Mouse (Mus musculus) hindbrain, embryonic 14.5 days (tissue): ENCODE data around the gene Ms4a13. TPM values are rescaled to one million over a fixed set of nuclear protein-coding genes. Genes with fewer than 3 reads are reported as not detected.

Experiments
- polyA plus RNA-seq: library from polyadenylated mRNA; unstranded; fragments of >200 nt; fragmentation: Nextera tagmentation; extraction: Ambion mirVana; gene quantifications from 2 replicates; pipeline ENCODE4 v1.2.1, GENCODE M21; 2014

Gene Ms4a13
- polyA plus RNA-seq, 1 experiment from 2014 or later, result not detected

Other genes starting within 250 kb of the Ms4a13 start
- gene Ccdc86, start 247.5 kb downstream of the Ms4a13 start, polyA plus RNA-seq, result 11.6 and 12.8 TPM in 2 replicates
- not detected in 2 replicates for gene Ms4a10, start 222.1 kb downstream of the Ms4a13 start, polyA plus RNA-seq
- gene Ms4a15, start 203.5 kb downstream of the Ms4a13 start, polyA plus RNA-seq, result not detected in 2 replicates
- gene Ms4a18, start 178.7 kb downstream of the Ms4a13 start, polyA plus RNA-seq, result not detected in 2 replicates
- not detected in 2 replicates for gene Ms4a8a, start 115.6 kb downstream of the Ms4a13 start, polyA plus RNA-seq
- gene 1700017D01Rik, start 65.9 kb downstream of the Ms4a13 start, polyA plus RNA-seq, result not detected in 2 replicates
- not detected in 2 replicates for gene 1700025F22Rik, start 31.4 kb downstream of the Ms4a13 start, polyA plus RNA-seq
- gene Ms4a12, start 35.7 kb upstream of the Ms4a13 start, polyA plus RNA-seq, result not detected in 2 replicates
- gene Ms4a1, start 69.5 kb upstream of the Ms4a13 start, polyA plus RNA-seq, result not detected in 2 replicates
- gene Ms4a5, start 87.1 kb upstream of the Ms4a13 start, polyA plus RNA-seq, result not detected in 2 replicates
- 0.05 TPM in 2 replicates for gene Ms4a14, start 117.7 kb upstream of the Ms4a13 start, polyA plus RNA-seq
- 4.0 and 4.5 TPM in 2 replicates for gene Ms4a7, start 139.4 kb upstream of the Ms4a13 start, polyA plus RNA-seq
- 1.2 and 1.7 TPM in 2 replicates for gene Ms4a4a, start 178.8 kb upstream of the Ms4a13 start, polyA plus RNA-seq
- gene Ms4a4c, start 208.0 kb upstream of the Ms4a13 start, polyA plus RNA-seq, result 0.11 TPM in 1 of 2 replicates, not detected in the other
- gene Ms4a4b, start 246.8 kb upstream of the Ms4a13 start, polyA plus RNA-seq, result not detected in 2 replicates